Mouse (Mus musculus) small intestine, adult 2 months (tissue): ENCODE results near the gene Cfap74.

Experiments
- CTCF ChIP-seq: fragments of 200-500 bp; IDR thresholded peaks from 2 replicates; pipeline ENCODE4 v1.5.1; 2012; ENCODE audit warnings: low read depth, mild to moderate bottlenecking, control low read depth, inconsistent platforms, low read length, moderate library complexity, mixed read lengths; ENCODE audit not compliant: insufficient replicate concordance, insufficient read length; ENCODE audit errors: extremely low read depth
- POLR2A ChIP-seq: fragments of 200-500 bp; IDR thresholded peaks from 2 replicates; pipeline ENCODE4 v1.6.1; 2012; ENCODE audit warnings: low read depth, mild to moderate bottlenecking, control low read depth, inconsistent platforms, low read length, moderate library complexity

DNA sequence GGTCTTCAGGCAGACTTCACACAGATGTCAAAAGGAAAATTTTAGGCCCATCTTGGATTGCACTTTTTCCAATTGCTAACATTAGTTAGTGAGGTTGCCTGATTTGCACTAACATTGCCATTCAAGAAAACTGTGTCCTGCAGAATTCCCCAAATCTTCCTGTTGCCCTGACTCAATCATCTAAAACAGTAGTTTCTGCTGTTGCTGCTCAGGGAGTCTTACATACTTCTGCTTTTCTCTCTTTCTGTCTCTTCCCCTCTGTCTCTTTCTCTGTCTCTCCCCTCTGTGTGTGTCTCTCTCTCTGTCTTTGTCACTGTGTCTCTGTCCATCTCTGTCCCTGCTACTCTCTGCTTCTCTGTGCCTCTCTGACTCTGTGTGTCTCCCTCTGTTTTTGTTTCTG, 19.5 kb downstream of the Cfap74 start:
- TF ChIP-seq CTCF (no peak), POLR2A (no peak)
